Mouse (Mus musculus) ES-E14 (cell line): ENCODE data around the gene Ttc27.

Experiments
- CHD2 ChIP-seq: IDR thresholded peaks from 2 replicates; pipeline ENCODE4 v1.6.1; 2014; ENCODE audit warnings: mild to moderate bottlenecking, low read depth, low read length, inconsistent platforms
- HCFC1 ChIP-seq: IDR thresholded peaks from 2 replicates; pipeline ENCODE4 v1.6.1; 2012; ENCODE audit warnings: low read length, inconsistent platforms, borderline replicate concordance; ENCODE audit not compliant: insufficient read depth
- MAFK ChIP-seq: IDR thresholded peaks from 2 replicates; pipeline ENCODE4 v1.6.1; 2014; ENCODE audit warnings: mild to moderate bottlenecking, low read depth, low read length, inconsistent platforms; ENCODE audit not compliant: insufficient read depth
- ZC3H11A ChIP-seq: IDR thresholded peaks from 2 replicates; pipeline ENCODE4 v1.6.1; 2012; ENCODE audit warnings: low read depth, mild to moderate bottlenecking, inconsistent platforms, low read length, borderline replicate concordance

DNA sequence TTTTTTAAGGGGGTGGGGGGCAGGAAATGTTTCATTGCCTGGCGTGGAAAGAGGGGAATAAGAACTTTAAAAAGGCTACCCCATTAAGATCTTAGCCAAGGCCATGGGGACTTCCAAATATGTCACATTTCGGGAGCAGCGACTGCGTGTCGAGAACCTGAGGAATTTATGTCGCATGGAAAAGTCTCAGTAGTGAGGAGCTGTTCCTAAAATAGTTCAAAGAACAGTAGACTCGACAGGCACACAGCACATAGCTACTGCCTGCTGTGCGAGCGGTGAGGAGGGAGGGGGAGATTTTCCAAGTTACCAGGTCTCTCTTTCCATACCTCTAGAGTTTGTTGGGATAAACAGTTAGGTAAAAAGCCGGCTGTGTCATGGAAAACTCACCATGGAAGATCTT is 159.4 kb downstream of the Ttc27 start:
- TF ChIP-seq HCFC1, result no peak
- TF ChIP-seq ZC3H11A, result no peak
- TF ChIP-seq CHD2, result no peak
- TF ChIP-seq MAFK, result no peak
